8 mouse cellular contexts compared by ENCODE assay signal in the genomic region with DNA sequence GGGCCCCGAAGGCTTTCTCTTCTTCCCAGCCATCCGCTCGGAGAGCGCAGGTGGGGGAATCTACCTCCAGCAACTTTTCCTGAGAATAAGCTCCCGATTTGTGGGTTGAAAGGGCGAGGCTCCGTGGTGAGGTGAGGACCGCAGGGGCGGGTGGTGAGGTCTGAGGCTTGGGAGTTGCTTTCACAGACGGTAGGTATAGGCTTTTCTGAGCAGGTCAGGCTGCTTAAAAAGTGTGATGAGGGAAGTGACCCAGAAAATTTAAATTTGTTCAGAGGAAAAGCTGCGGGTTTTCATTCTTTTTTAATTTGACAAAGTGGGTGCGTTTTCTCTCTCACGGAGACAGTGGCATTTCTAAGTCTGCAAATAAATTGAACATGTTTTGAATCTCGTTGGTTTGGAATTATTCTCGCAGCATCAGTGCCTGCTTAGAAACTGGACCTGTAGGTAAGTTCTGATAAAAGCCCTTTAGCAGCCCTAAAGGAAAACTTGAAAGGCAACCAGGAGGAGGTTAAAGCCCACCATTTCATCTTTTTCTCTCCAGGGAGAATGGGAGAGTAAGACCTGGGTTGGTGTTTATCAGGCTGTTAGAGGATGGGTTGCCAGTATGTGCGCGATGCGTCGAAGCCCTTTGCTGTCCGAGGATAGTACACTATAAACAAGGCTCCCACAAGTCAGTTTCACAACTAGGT. TPM values are rescaled to one million over a fixed set of nuclear protein-coding genes. Genes with fewer than 3 reads are reported as not detected.
DNase-seq lines count a peak whose midpoint lies in the region; ATAC-seq and TF ChIP-seq lines count a peak whose summit lies in the region.

No protein-coding gene starts in this region.

- 0 out of 2 replicates have a peak overlapping the region, but pooled peaks have one; percentile 45 for H3K27ac ChIP-seq in heart, embryonic 13.5 days (replicated peaks)
- no peak overlapping the region for H3K27ac ChIP-seq in hindbrain, embryonic 11.5 days (ENCODE audit: low read depth, low read length)
- H3K27ac ChIP-seq in midbrain, embryonic 11.5 days (ENCODE audit: low read depth, low read length): no peak overlapping the region

- no peaks in the 10 kb centered on the region for H3K9me3 ChIP-seq in heart, embryonic 13.5 days
- no peaks in the 10 kb centered on the region for H3K9me3 ChIP-seq in hindbrain, embryonic 11.5 days (ENCODE audit: control insufficient read depth, low read length)
- H3K9me3 ChIP-seq in midbrain, embryonic 11.5 days (ENCODE audit: control insufficient read depth, low read length): no peaks in the 10 kb centered on the region

- H3K27me3 ChIP-seq in heart, embryonic 13.5 days (replicated peaks): peaks cover 30% of the 10 kb centered on the region
- peaks cover 27% of the 10 kb centered on the region for H3K27me3 ChIP-seq in hindbrain, embryonic 11.5 days (ENCODE audit: control insufficient read depth, insufficient read depth, low read length)
- peaks cover 26% of the 10 kb centered on the region for H3K27me3 ChIP-seq in midbrain, embryonic 11.5 days (ENCODE audit: control insufficient read depth, insufficient read depth, low read length)

- H3K4me3 ChIP-seq in heart, embryonic 13.5 days: peak overlapping the region; percentile 65
- peak overlapping the region; percentile 61 for H3K4me3 ChIP-seq in hindbrain, embryonic 11.5 days (ENCODE audit: low read depth, low read length)
- H3K4me3 ChIP-seq in midbrain, embryonic 11.5 days (ENCODE audit: low read depth, low read length): peak overlapping the region; percentile 65

- no peak for TF ChIP-seq CTCF in brain, embryonic 14.5 days (IDR thresholded peaks at IDR 0.05; ENCODE audit: borderline replicate concordance, extremely low read depth, insufficient read depth, insufficient read length)

- 20% methylated on average over 20 of the region's 20 CpGs for WGBS in heart, embryonic 13.5 days
- WGBS in hindbrain, embryonic 11.5 days: 17% methylated on average over 20 of the region's 20 CpGs
- 21% methylated on average over 20 of the region's 20 CpGs for WGBS in midbrain, embryonic 11.5 days

- H3K4me2 ChIP-seq in heart, embryonic 13.5 days: peak overlapping the region; percentile 89
- peak overlapping the region; percentile 95 for H3K4me2 ChIP-seq in hindbrain, embryonic 11.5 days (replicated peaks; ENCODE audit: low read depth, low read length)
- H3K4me2 ChIP-seq in midbrain, embryonic 11.5 days: peak overlapping the region; percentile 92

- intact Hi-C loops in heart, postnatal 36 days (cut with DNase I): loop anchor here (10.0 kb wide), 2 partner anchors 327 to 397 kb away; no protein-coding TSS in a partner anchor

- H3K36me3 ChIP-seq in heart, embryonic 13.5 days: no peaks in the 10 kb centered on the region
- H3K36me3 ChIP-seq in hindbrain, embryonic 11.5 days (ENCODE audit: control insufficient read depth, insufficient read depth, low read length): no peaks in the 10 kb centered on the region
- no peaks in the 10 kb centered on the region for H3K36me3 ChIP-seq in midbrain, embryonic 11.5 days (ENCODE audit: control insufficient read depth, insufficient read depth, low read length)

- peaks cover 27% of the 10 kb centered on the region for H3K4me1 ChIP-seq in heart, embryonic 13.5 days
- peaks cover 3% of the 10 kb centered on the region; the same call in 1 of the 2 replicates for H3K4me1 ChIP-seq in hindbrain, embryonic 11.5 days (replicated peaks; ENCODE audit: control insufficient read depth, insufficient read depth, low read length)
- H3K4me1 ChIP-seq in midbrain, embryonic 11.5 days (ENCODE audit: control insufficient read depth, insufficient read depth, low read length): peaks cover 7% of the 10 kb centered on the region

- no peak for TF ChIP-seq POLR2A in brain, embryonic 14.5 days (IDR thresholded peaks at IDR 0.05; ENCODE audit: borderline replicate concordance, extremely low read depth, insufficient read depth, insufficient read length, poor library complexity, severe bottlenecking)

- peak overlapping the region; percentile 82 for H3K9ac ChIP-seq in heart, embryonic 13.5 days
- H3K9ac ChIP-seq in hindbrain, embryonic 11.5 days (ENCODE audit: low read depth, low read length): no peak overlapping the region
- H3K9ac ChIP-seq in midbrain, embryonic 11.5 days (ENCODE audit: low read length): no peak overlapping the region

- no peak for ATAC-seq in heart, embryonic 13.5 days (ENCODE audit: extremely low read depth, insufficient number of reproducible peaks, low FRiP score, low TSS enrichment)
- no peak for ATAC-seq in hindbrain, embryonic 11.5 days (ENCODE audit: low FRiP score)
- no peak for ATAC-seq in midbrain, embryonic 11.5 days (ENCODE audit: low FRiP score)

- no peak for DNase-seq in heart, postnatal 36 days
- peak; percentile 8 for DNase-seq in brain, embryonic 14.5 days (ENCODE audit: low read depth)
- peak; percentile 31 for DNase-seq in hindbrain, embryonic 11.5 days (ENCODE audit: low spot score)
- DNase-seq in midbrain, embryonic 11.5 days (ENCODE audit: low spot score, missing footprints): peak; percentile 90
- DNase-seq in spleen, adult 18-20 months: no peak
- no peak for DNase-seq in spleen, postnatal 4 days (ENCODE audit: low spot score in 2 of 2)
- no peak for DNase-seq in layer of hippocampus, postnatal 25 days (ENCODE audit: extremely low spot score in 1 of 2, low spot score in 1 of 2)

RNA-seq across cellular contexts. Expression of a gene that starts 29.7 kb away (rescaled TPM):
- 13.6 and 13.8 TPM in 2 replicates for polyA plus RNA-seq in heart, embryonic 13.5 days (2015; fragmentation: Nextera tagmentation; extraction: Ambion mirVana)
- total RNA-seq in heart, postnatal 36 days (2021): 10 to 100 TPM; 10.7 to 11.7 TPM
- 4.8 and 8.0 TPM in 2 replicates for polyA plus RNA-seq in brain, embryonic 14.5 days (2012; rRNA removed)
- 0.22 and 0.38 TPM in 2 replicates for polyA plus RNA-seq in hindbrain, embryonic 11.5 days (2014; fragmentation: Nextera tagmentation; extraction: Ambion mirVana)
- polyA plus RNA-seq in midbrain, embryonic 11.5 days (2014; fragmentation: Nextera tagmentation; extraction: Ambion mirVana): 0.47 and 0.64 TPM in 2 replicates
- 10 to 100 TPM; 11.6 to 13.4 TPM for total RNA-seq in layer of hippocampus, postnatal 25 days (2021)

Comparison
In these comparisons a context has a peak if more than half of its experiments do, and no peak if none do; other contexts are left out.
1. DNase-seq: peak in brain, embryonic 14.5 days (single experiment), hindbrain, embryonic 11.5 days (single experiment) and midbrain, embryonic 11.5 days (single experiment); none in heart, postnatal 36 days (0 of 2), spleen, adult 18-20 months (0 of 2), spleen, postnatal 4 days (0 of 2) and layer of hippocampus, postnatal 25 days (0 of 2).
2. Peak in every context shown above with its lines, with median percentiles within 50 percentile points of each other: H3K4me2 ChIP-seq and H3K4me3 ChIP-seq.